Mouse (Mus musculus) erythroblast, embryonic 14.5 days (primary cell): ENCODE results near the gene Rsph10b.

ENCODE experiments used
- GATA1 ChIP-seq: IDR thresholded peaks from 2 replicates; pipeline ENCODE4 v1.6.1; 2012; ENCODE audit warnings: low read length, inconsistent platforms, mixed read lengths
- TAL1 ChIP-seq: IDR thresholded peaks from 3 replicates; pipeline ENCODE4 v1.6.1; 2012; ENCODE audit warnings: low read length, inconsistent platforms, mixed read lengths

DNA sequence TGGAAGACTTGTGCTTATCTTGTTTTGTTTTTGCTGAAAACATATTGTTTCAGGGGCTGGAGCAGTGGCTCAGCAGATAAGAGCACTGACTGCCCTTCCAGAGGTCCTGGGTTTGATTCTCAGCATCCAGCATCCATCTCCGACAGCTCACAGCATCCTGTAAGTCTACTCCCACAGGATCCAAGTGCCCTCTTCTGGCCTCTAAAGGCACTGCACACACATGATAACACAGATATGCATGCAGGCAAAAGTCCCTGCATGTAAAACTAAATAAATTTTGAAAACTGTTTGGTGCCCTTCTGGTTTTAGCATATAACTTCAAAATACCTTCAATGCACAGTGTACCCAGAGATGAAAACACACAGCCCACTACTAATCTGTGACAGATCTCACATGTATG, 66.6 kb downstream of the Rsph10b start:
- TF ChIP-seq TAL1, result no peak
- no peak for TF ChIP-seq GATA1
